Mouse (Mus musculus) ovary, postnatal 14 days (tissue): ENCODE results near the gene Sdc1.

Source experiments
- DNase-seq: peaks from one replicate; pipeline ENCODE4 v3.0.0; 2022; ENCODE audit warnings: low spot score

The Sdc1 gene

GRCm38 (mm10) chr12:8827014-8827715 lies 56.0 kb downstream of the Sdc1 start:
- DNase-seq = no peak

DNA sequence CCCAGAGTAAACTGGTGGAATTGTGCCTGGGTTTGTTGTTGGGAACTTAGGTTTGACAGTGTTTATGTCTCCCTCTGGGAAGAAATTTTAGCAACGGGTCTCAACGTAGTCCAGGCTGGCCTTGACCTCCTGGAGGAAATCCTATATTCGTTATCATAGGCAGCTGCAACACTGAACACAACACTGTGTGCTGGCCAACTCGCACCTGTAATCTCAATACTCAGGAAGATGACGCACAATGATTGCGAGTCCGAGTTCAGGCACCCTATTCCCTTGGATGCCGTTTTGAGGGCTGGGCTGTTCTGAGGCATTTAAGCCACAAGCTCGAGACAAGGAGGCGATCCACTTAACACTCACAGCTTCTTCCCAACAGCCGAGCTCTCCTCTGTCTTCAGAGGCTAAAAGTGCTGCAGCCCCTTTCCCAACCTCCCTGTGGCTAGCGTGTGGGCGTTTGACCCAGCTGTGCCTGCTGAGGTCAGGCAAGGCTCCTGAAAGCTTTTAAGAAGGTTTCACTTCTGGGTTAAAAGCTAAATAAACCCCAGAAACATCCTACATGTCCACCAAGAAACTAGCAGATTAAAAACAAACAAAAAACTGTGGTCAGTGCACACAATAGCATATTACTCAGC lies 58.0 kb downstream of the Sdc1 start:
- DNase-seq = no peak

- DNase-seq = no peak
Observed at GRCm38 (mm10) chr12:8829661-8830040, 58.5 kb downstream of the Sdc1 start.

DNA sequence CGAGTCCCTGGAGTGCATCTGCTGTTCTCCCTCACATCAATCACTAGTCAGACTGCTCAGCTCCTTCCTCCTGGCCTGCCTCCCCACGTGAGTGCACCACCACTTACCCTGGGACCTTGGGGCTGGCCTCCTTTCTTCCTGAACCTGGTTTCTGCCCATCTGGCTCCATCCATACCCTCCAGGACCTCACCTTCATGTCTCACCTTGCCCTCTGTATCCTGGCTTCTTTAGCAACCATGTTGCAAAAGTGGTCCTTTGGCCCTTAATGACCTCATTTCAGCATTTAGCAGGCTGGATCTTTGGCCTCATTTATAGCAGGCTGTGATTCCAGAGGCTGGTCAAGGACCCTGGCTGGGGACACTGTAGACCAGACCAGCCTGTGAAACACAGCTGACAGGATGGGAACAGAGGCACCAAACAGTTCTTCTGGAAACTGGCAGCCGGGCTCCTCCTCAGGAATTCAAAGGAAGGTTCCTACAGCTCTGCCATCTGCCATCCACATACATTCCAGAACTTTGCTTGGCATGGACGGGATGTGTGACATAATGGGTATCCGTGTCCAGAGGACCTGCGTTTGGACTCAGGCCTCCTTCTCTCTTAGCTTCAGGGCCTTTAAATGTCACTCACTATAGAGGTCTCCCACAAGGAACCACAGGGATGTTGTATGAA lies 60.0 kb downstream of the Sdc1 start:
- DNase-seq = no peak

DNA sequence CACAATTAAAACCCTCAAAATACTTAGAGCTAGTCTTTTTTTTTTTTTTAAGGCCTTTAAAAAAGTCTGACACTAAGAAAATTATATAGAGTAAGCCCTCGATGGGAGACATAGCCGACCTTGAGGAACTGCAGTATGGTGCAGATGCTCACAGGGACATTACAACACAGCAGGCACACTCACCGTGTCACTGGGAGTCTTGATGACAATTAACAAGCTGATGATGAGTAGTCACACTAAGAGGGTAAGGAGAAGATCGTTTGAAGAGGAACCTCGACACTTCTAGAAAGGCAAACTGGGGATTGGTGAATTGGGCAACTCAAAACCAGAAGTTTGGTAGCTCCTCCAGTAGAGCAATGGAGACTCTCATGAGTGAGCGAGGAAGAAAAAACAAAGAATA lies 60.6 kb downstream of the Sdc1 start:
- no peak for DNase-seq

DNA sequence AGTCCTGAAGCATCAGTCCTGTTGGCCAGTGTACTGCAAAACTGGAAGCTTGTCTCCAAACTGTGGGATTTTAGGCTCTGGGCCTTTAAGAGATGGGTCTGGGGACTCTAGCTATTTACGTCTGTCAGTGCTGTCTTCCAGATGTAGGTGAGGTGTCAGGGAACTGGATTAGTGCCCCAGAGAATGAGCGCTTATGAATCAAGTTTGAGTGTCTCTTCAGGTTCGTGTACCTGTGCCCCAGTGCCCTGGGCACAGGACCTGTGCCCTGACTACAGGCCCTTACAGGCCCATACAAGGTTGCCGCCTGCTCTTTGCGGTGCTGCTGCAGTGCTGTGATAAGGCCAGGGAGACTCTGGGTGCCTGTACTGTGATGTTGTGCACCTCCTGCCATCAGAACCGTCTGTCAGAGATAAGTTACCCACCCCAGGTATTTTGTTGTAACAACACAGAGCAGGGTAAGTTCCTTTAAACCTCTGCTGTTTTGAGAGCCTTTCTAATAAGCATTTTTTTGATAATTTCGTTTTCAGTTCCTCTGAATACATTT lies 69.7 kb downstream of the Sdc1 start:
- no peak for DNase-seq

- DNase-seq = no peak
Observed at GRCm38 (mm10) chr12:8842725-8843124, 71.6 kb downstream of the Sdc1 start.
